Mouse (Mus musculus) lung, embryonic 14.5 days (tissue): ENCODE data around the gene Kdm6b. TPM values are rescaled to one million over a fixed set of nuclear protein-coding genes. Genes with fewer than 3 reads are reported as not detected.

ENCODE experiments used
- ATAC-seq: fragments of 200-750 bp; cut with Nextera tagmentation; 2 replicates; pipeline ENCODE4 v1.8.0; 2017; ENCODE audit warnings: mild to moderate bottlenecking, moderate TSS enrichment, moderate library complexity; ENCODE audit not compliant: insufficient read depth
- DNase-seq: peaks from one replicate; pipeline ENCODE4 v3.0.0-alpha.2; 2015
- H3K27ac ChIP-seq: fragments of 300-500 bp; sonication (generic); 2 replicates; pipeline ENCODE4 v1.5.1; 2014; ENCODE audit warnings: low read depth, mild to moderate bottlenecking, moderate library complexity
- H3K27me3 ChIP-seq: fragments of 300-500 bp; sonication (generic); 2 replicates; pipeline ENCODE4 v1.6.1; 2014; ENCODE audit warnings: low read length, control low read depth; ENCODE audit not compliant: insufficient read depth
- H3K36me3 ChIP-seq: fragments of 300-500 bp; sonication (generic); 2 replicates; pipeline ENCODE4 v1.6.1; 2014; ENCODE audit warnings: control low read depth; ENCODE audit not compliant: insufficient read depth
- H3K4me1 ChIP-seq: fragments of 300-500 bp; sonication (generic); 2 replicates; pipeline ENCODE4 v1.6.1; 2014; ENCODE audit warnings: antibody characterized with exemption, control low read depth; ENCODE audit not compliant: insufficient read depth
- H3K4me2 ChIP-seq: fragments of 300-500 bp; sonication (generic); 2 replicates; pipeline ENCODE4 v1.6.1; 2014; ENCODE audit warnings: mild to moderate bottlenecking
- H3K4me3 ChIP-seq: fragments of 300-500 bp; sonication (generic); 2 replicates; pipeline ENCODE4 v1.5.1; 2014; ENCODE audit warnings: low read depth, low read length
- H3K9ac ChIP-seq: fragments of 300-500 bp; sonication (generic); 2 replicates; pipeline ENCODE4 v1.6.1; 2014
- H3K9me3 ChIP-seq: fragments of 300-500 bp; sonication (generic); 2 replicates; pipeline ENCODE4 v1.6.1; 2016; ENCODE audit warnings: low read depth, low read length, control low read depth
- CTCF ChIP-seq: IDR thresholded peaks from 2 replicates; pipeline ENCODE4 v1.5.1; 2016; ENCODE audit warnings: antibody characterized with exemption, low read depth
- WGBS: fragments of 180-500 bp; shearing (Covaris S2); extraction: QIAGEN DNeasy Blood & Tissue Kit; methylation state at CpG from one replicate; pipeline ENCODE4 v1.1.7; 2014; 5-methylcytosine and 5-hydroxymethylcytosine counted together
- polyA plus RNA-seq: library from polyadenylated mRNA; unstranded; fragments of >200 nt; fragmentation: Nextera tagmentation; extraction: Ambion mirVana; gene quantifications from 2 replicates; pipeline ENCODE4 v1.2.1, GENCODE M21; 2014

The Kdm6b gene
- polyA plus RNA-seq, 1 experiment from 2014 or later = 24.4 TPM

DNA sequence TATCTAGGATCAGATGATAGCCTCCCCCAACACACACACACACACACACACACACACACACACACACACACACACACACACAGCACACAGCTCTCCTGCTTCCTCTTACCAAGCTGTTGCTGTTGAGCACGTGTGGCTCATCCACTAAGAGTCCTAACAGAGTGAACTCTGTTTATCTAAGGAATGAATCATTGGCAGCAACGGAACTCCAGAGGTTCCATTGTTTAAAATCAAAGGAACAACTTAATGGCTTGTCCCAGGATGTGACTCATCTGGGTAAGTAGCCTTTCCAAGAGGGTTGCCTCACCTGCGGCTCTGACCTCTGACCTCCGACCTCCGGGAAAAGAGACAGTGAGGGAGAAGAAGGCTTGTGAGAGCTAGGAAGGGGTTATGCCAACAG, 29.9 kb upstream of the Kdm6b start:
- DNase-seq (peak; percentile 77), ATAC-seq (peak; percentile 86)
- no peaks in the 10 kb centered on the region for H3K36me3 ChIP-seq
- TF ChIP-seq CTCF = no peak
- H3K9ac ChIP-seq = no peak overlapping the region
- WGBS = 11% methylated on average over 5 of the region's 5 CpGs
- H3K4me2 ChIP-seq = no peak overlapping the region
- H3K9me3 ChIP-seq = no peaks in the 10 kb centered on the region
- H3K4me3 ChIP-seq = no peak overlapping the region
- peak overlapping the region; percentile 5; the same call in 1 of the 2 replicates for H3K27ac ChIP-seq
- no peaks in the 10 kb centered on the region for H3K27me3 ChIP-seq
- H3K4me1 ChIP-seq = peaks cover 6% of the 10 kb centered on the region

DNA sequence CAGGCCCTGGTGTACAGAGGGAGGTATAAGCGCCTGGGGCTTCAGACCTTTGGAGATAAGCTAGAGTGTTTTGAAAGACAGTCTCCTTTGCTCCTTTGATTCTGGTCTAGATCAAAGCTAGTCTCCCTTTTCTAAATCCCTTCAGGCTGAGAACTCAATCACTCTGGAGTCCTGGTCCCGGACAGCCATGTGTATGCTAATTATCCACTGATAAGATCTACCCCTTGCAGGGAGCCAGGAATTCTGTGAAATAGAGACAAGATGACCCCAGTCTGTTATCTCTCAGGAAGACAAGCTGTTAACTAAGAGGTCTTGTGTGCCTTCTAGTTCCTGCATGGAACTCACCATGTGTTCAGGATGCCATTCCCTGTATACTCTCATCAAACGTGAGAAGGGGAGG, 23.8 kb upstream of the Kdm6b start:
- Histone ChIP-seq H3K27me3 (no peaks in the 10 kb centered on the region), H3K4me3 (no peak overlapping the region), H3K36me3 (no peaks in the 10 kb centered on the region), H3K27ac (no peak overlapping the region), H3K9ac (no peak overlapping the region), H3K9me3 (no peaks in the 10 kb centered on the region), H3K4me1 (no peaks in the 10 kb centered on the region), H3K4me2 (no peak overlapping the region)
- no peak for ATAC-seq
- TF ChIP-seq CTCF = no peak
- 29% methylated on average over 3 of the region's 3 CpGs for WGBS
- no peak for DNase-seq

DNA sequence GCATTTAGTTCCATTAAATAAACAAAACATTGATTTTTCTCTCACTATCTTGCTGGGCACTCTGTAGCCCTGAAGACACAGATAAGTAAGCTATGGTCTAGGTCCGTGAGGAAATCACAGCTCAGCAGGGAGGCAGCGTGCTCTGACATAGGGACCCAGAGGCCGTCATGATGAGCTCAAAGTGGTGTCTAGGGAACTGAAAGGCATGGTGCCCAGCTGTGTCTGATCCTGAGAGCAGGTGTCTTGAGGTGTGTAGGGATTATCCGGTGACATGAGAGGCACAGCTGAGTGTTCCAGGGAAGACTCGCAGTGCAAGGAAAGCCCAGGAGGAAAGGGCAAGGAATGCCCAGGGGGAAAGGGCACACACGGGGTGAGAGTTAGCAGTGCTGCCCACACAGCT, 19.7 kb upstream of the Kdm6b start:
- DNase-seq = no peak
- no peaks in the 10 kb centered on the region for H3K9me3 ChIP-seq
- no peak overlapping the region for H3K4me2 ChIP-seq
- no peak overlapping the region for H3K9ac ChIP-seq
- H3K4me1 ChIP-seq = no peaks in the 10 kb centered on the region
- no peak overlapping the region for H3K27ac ChIP-seq
- no peak for TF ChIP-seq CTCF
- 46% methylated on average over 6 of the region's 6 CpGs for WGBS
- H3K36me3 ChIP-seq = no peaks in the 10 kb centered on the region
- no peak for ATAC-seq
- H3K27me3 ChIP-seq = no peaks in the 10 kb centered on the region
- no peak overlapping the region for H3K4me3 ChIP-seq

- Histone ChIP-seq H3K27me3 (no peaks in the 10 kb centered on the region), H3K9ac (no peak overlapping the region), H3K4me2 (no peak overlapping the region), H3K4me3 (no peak overlapping the region), H3K36me3 (no peaks in the 10 kb centered on the region), H3K27ac (no peak overlapping the region), H3K9me3 (no peaks in the 10 kb centered on the region), H3K4me1 (no peaks in the 10 kb centered on the region)
- DNase-seq = no peak
- 59% methylated on average over 11 of the region's 11 CpGs for WGBS
- no peak for ATAC-seq
- TF ChIP-seq CTCF = no peak
These were observed 19.1 kb upstream of the Kdm6b start for GRCm38 (mm10) chr11:69432640-69432982.

GRCm38 (mm10) chr11:69431829-69432639, 18.6 kb upstream of the Kdm6b start:
- H3K27ac ChIP-seq = no peak overlapping the region
- 33% methylated on average over 11 of the region's 11 CpGs for WGBS

DNA sequence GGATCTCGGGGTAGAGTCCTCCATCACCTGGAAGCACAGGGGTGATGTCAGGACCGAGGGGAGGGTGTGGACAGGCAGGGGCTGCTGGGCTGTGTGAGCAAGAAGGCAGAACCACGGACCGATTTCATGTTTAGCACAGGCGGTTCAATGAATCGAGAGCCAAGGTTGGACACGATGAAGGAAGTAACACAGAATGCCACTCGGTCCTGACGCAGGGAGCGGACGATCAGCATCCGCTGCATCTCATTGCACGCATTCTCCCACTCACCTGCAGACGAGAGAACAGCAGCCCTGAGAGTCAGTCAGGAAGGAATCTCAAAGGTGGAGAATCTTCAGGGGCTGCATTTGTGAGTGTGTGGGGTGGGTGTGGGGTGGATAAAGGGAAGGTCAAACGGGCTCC, 17.2 kb upstream of the Kdm6b start:
- Histone ChIP-seq H3K27me3 (no peaks in the 10 kb centered on the region), H3K4me2 (no peak overlapping the region), H3K9me3 (no peaks in the 10 kb centered on the region), H3K4me1 (no peaks in the 10 kb centered on the region), H3K36me3 (no peaks in the 10 kb centered on the region), H3K4me3 (no peak overlapping the region), H3K9ac (no peak overlapping the region), H3K27ac (no peak overlapping the region)
- TF ChIP-seq CTCF = no peak
- ATAC-seq = no peak
- WGBS = 85% methylated on average over 15 of the region's 15 CpGs
- no peak for DNase-seq

More at GRCm38 (mm10) chr11:69431829-69432639, 18.6 kb upstream of the Kdm6b start:
- TF ChIP-seq CTCF = peak; percentile 91
- H3K27me3 ChIP-seq = no peaks in the 10 kb centered on the region
- H3K4me2 ChIP-seq = peak overlapping the region; percentile 42
- H3K36me3 ChIP-seq = no peaks in the 10 kb centered on the region
- ATAC-seq (peak; percentile 74), DNase-seq (peak; percentile 94)
- H3K9me3 ChIP-seq = no peaks in the 10 kb centered on the region
- H3K4me3 ChIP-seq = no peak overlapping the region
- no peak overlapping the region for H3K9ac ChIP-seq
- H3K4me1 ChIP-seq = no peaks in the 10 kb centered on the region

DNA sequence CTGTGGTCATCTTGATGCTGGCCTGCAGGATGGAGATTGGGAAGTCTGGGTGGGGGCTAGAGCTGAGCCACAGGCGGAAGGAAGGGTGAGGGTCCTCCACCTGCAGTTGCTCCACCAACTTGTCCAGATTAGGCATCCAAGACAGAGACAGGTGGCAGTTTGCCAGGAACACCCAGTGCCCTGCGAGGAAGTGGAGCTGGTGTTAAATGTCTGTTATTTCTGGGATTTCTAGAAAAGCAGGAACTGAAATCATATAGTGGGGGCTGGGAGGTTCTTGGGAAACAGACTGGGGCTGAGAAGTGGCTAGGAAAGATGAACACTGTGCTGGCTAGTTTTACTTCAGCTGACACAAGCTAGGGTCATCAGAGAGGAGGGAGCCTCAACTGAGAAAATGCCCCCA, 15.8 kb upstream of the Kdm6b start:
- Histone ChIP-seq H3K9ac (no peak overlapping the region), H3K4me3 (no peak overlapping the region), H3K27me3 (no peaks in the 10 kb centered on the region), H3K27ac (no peak overlapping the region; the same call in 1 of the 2 replicates), H3K36me3 (no peaks in the 10 kb centered on the region), H3K4me2 (no peak overlapping the region), H3K4me1 (no peaks in the 10 kb centered on the region), H3K9me3 (no peaks in the 10 kb centered on the region)
- WGBS = 14% methylated on average over 2 of the region's 2 CpGs
- TF ChIP-seq CTCF = no peak
- DNase-seq (peak; percentile 51), ATAC-seq (no peak)
